Mouse (Mus musculus) forebrain, embryonic 14.5 days (tissue): Measurements from ENCODE around the gene Gm20388. TPM values are rescaled to one million over a fixed set of nuclear protein-coding genes. Genes with fewer than 3 reads are reported as not detected.

Experiments used
- ATAC-seq: fragments of 200-750 bp; cut with Nextera tagmentation; 2 replicates; pipeline ENCODE4 v1.8.0; 2017; ENCODE audit warnings: mild to moderate bottlenecking, moderate library complexity
- DNase-seq: peaks from one replicate; pipeline ENCODE4 v3.0.0-alpha.2; 2015; ENCODE audit warnings: low spot score
- H3K27ac ChIP-seq: fragments of 300-500 bp; sonication (generic); 2 replicates; pipeline ENCODE4 v1.5.1; 2014; ENCODE audit warnings: low read depth, mild to moderate bottlenecking, control low read depth, low read length, moderate library complexity
- H3K27me3 ChIP-seq: fragments of 300-500 bp; sonication (generic); replicated peaks from 2 replicates; pipeline ENCODE4 v1.6.1; 2014; ENCODE audit warnings: low read length, control low read depth, mixed read lengths; ENCODE audit not compliant: control insufficient read depth, insufficient read depth
- H3K36me3 ChIP-seq: fragments of 300-500 bp; sonication (generic); 2 replicates; pipeline ENCODE4 v1.6.1; 2014; ENCODE audit warnings: low read length, control low read depth; ENCODE audit not compliant: control insufficient read depth, insufficient read depth
- H3K4me1 ChIP-seq: fragments of 300-500 bp; sonication (generic); 2 replicates; pipeline ENCODE4 v1.6.1; 2014; ENCODE audit warnings: antibody characterized with exemption, low read length, control low read depth; ENCODE audit not compliant: control insufficient read depth, insufficient read depth
- H3K4me2 ChIP-seq: fragments of 300-500 bp; sonication (generic); 2 replicates; pipeline ENCODE4 v1.6.1; 2014; ENCODE audit warnings: mild to moderate bottlenecking, control low read depth, low read length
- H3K4me3 ChIP-seq: fragments of 300-500 bp; sonication (generic); 2 replicates; pipeline ENCODE4 v1.5.1; 2014; ENCODE audit warnings: low read depth, low read length, control low read depth
- H3K9ac ChIP-seq: fragments of 300-500 bp; sonication (generic); 2 replicates; pipeline ENCODE4 v1.6.1; 2014; ENCODE audit warnings: mild to moderate bottlenecking, low read length, control low read depth, moderate library complexity
- H3K9me3 ChIP-seq: fragments of 300-500 bp; sonication (generic); replicated peaks from 2 replicates; pipeline ENCODE4 v1.6.1; 2016; ENCODE audit warnings: low read length, control low read depth, mixed read lengths; ENCODE audit not compliant: control insufficient read depth
- WGBS: fragments of 180-500 bp; shearing (Covaris S2); extraction: QIAGEN DNeasy Blood & Tissue Kit; methylation state at CpG from one replicate; pipeline ENCODE4 v1.1.7; 2014; 5-methylcytosine and 5-hydroxymethylcytosine counted together
- polyA plus RNA-seq: library from polyadenylated mRNA; unstranded; fragments of >200 nt; fragmentation: Nextera tagmentation; extraction: Ambion mirVana; gene quantifications from 2 replicates; pipeline ENCODE4 v1.2.1, GENCODE M21; 2014

Gm20388 gene
- polyA plus RNA-seq, 1 experiment from 2014 or later: 7.4 TPM

GRCm38 (mm10) chr8:121821770-121822169 is 1911.1 kb downstream of the Gm20388 start:
- Histone ChIP-seq H3K36me3 (peaks cover 20% of the 10 kb centered on the region), H3K27ac (no peak overlapping the region), H3K9ac (no peak overlapping the region), H3K27me3 (no peaks in the 10 kb centered on the region), H3K4me1 (no peaks in the 10 kb centered on the region), H3K4me2 (no peak overlapping the region), H3K9me3 (no peaks in the 10 kb centered on the region), H3K4me3 (no peak overlapping the region)
- 88% methylated on average over 9 of the region's 9 CpGs for WGBS
- DNase-seq (no peak), ATAC-seq (no peak)

GRCm38 (mm10) chr8:121827726-121828125 is 1917.1 kb downstream of the Gm20388 start:
- DNase-seq (no peak), ATAC-seq (no peak)
- no peaks in the 10 kb centered on the region for H3K36me3 ChIP-seq
- H3K4me2 ChIP-seq: no peak overlapping the region
- no peak overlapping the region for H3K27ac ChIP-seq
- H3K4me1 ChIP-seq: peaks cover 8% of the 10 kb centered on the region
- no peak overlapping the region for H3K9ac ChIP-seq
- no peaks in the 10 kb centered on the region for H3K9me3 ChIP-seq
- H3K4me3 ChIP-seq: no peak overlapping the region
- WGBS: 95% methylated on average over 5 of the region's 5 CpGs
- no peaks in the 10 kb centered on the region for H3K27me3 ChIP-seq

GRCm38 (mm10) chr8:121828376-121829023 is 1917.9 kb downstream of the Gm20388 start:
- WGBS: 34% methylated on average over 10 of the region's 10 CpGs
- peak overlapping the region; percentile 88 for H3K9ac ChIP-seq
- H3K4me2 ChIP-seq: peak overlapping the region; percentile 93
- H3K36me3 ChIP-seq: no peaks in the 10 kb centered on the region
- ATAC-seq (no peak), DNase-seq (no peak)
- H3K4me1 ChIP-seq: peaks cover 8% of the 10 kb centered on the region
- no peaks in the 10 kb centered on the region for H3K9me3 ChIP-seq
- H3K4me3 ChIP-seq: peak overlapping the region; percentile 88
- H3K27me3 ChIP-seq: no peaks in the 10 kb centered on the region
- no peak overlapping the region for H3K27ac ChIP-seq

GRCm38 (mm10) chr8:121829048-121829776 is 1918.6 kb downstream of the Gm20388 start, which contains the start of gene Klhdc4:
Klhdc4 (minus strand) TSS chr8:121829569.
- Histone ChIP-seq H3K27me3 (no peaks in the 10 kb centered on the region), H3K4me3 (peak within 1 kb of the TSS; percentile 88), H3K27ac (peak within 1 kb of the TSS; percentile 63; the same call in 1 of the 2 replicates), H3K4me2 (peak within 1 kb of the TSS; percentile 93), H3K9me3 (no peaks in the 10 kb centered on the region), H3K36me3 (no peaks in the 10 kb centered on the region), H3K9ac (peak within 1 kb of the TSS; percentile 88), H3K4me1 (peaks cover 8% of the 10 kb centered on the region)
- under 1% methylated on average over 55 of the region's 68 CpGs for WGBS
- ATAC-seq: peak; percentile 99
- DNase-seq: peak; percentile 94

GRCm38 (mm10) chr8:121829777-121830362 is 1919.2 kb downstream of the Gm20388 start:
- Histone ChIP-seq H3K4me1 (peaks cover 8% of the 10 kb centered on the region), H3K36me3 (no peaks in the 10 kb centered on the region), H3K4me2 (peak overlapping the region; percentile 75), H3K9me3 (no peaks in the 10 kb centered on the region), H3K27ac (peak overlapping the region; percentile 63; the same call in 1 of the 2 replicates), H3K27me3 (no peaks in the 10 kb centered on the region), H3K9ac (peak overlapping the region; percentile 88), H3K4me3 (peak overlapping the region; percentile 88)
- peak; percentile 69 for ATAC-seq
- peak; percentile 44 for DNase-seq
- WGBS: 19% methylated on average over 18 of the region's 18 CpGs

GRCm38 (mm10) chr8:121832061-121832460 is 1921.4 kb downstream of the Gm20388 start:
- DNase-seq (no peak), ATAC-seq (no peak)
- Histone ChIP-seq H3K9me3 (no peaks in the 10 kb centered on the region), H3K4me1 (peaks cover 8% of the 10 kb centered on the region), H3K27me3 (no peaks in the 10 kb centered on the region), H3K27ac (no peak overlapping the region), H3K4me2 (no peak overlapping the region), H3K9ac (no peak overlapping the region), H3K4me3 (no peak overlapping the region), H3K36me3 (no peaks in the 10 kb centered on the region)
- WGBS: 67% methylated on average over 2 of the region's 2 CpGs

- H3K27me3 ChIP-seq: no peaks in the 10 kb centered on the region
- H3K4me1 ChIP-seq: peaks cover 8% of the 10 kb centered on the region
- ATAC-seq: peak; percentile 54; the same call in 1 of the 2 replicates
- no peaks in the 10 kb centered on the region for H3K36me3 ChIP-seq
- no peak overlapping the region for H3K4me3 ChIP-seq
- no peak overlapping the region for H3K4me2 ChIP-seq
- H3K9me3 ChIP-seq: no peaks in the 10 kb centered on the region
- H3K9ac ChIP-seq: no peak overlapping the region
- 21% methylated on average over 6 of the region's 6 CpGs for WGBS
- no peak overlapping the region for H3K27ac ChIP-seq
- peak; percentile 87 for DNase-seq
These were observed 1921.9 kb downstream of the Gm20388 start for GRCm38 (mm10) chr8:121832503-121832902.

GRCm38 (mm10) chr8:121841242-121841641 is 1930.6 kb downstream of the Gm20388 start:
- H3K9me3 ChIP-seq: no peaks in the 10 kb centered on the region
- no peak overlapping the region for H3K4me2 ChIP-seq
- no peak overlapping the region for H3K27ac ChIP-seq
- peak; percentile 65 for DNase-seq
- H3K4me1 ChIP-seq: no peaks in the 10 kb centered on the region
- no peak overlapping the region for H3K9ac ChIP-seq
- no peaks in the 10 kb centered on the region for H3K36me3 ChIP-seq
- H3K4me3 ChIP-seq: no peak overlapping the region
- 0 out of 2 replicates have a peak, but pooled peaks have one; percentile 46 for ATAC-seq
- 50% methylated on average over 8 of the region's 8 CpGs for WGBS
- H3K27me3 ChIP-seq: no peaks in the 10 kb centered on the region
